ENCODE assay signal across 32 mouse cellular contexts in genomic region chr13:115856632-115857031, GRCm38 (mm10).
"Had no signal": no experiment of that assay in that cellular context is flagged by ENCODE, and none has a peak within 500 bp of the region (broad histone marks: within the 10 kb centered on the region; RNA-seq: fewer than 3 reads in every experiment).

No protein-coding gene starts in this region.

- H3K9me3 ChIP-seq: limb, embryonic 10.5 days; limb, embryonic 12.5 days; limb, embryonic 13.5 days; limb, embryonic 15.5 days; liver, embryonic 12.5 days; liver, embryonic 13.5 days; liver, embryonic 15.5 days; lung, embryonic 15.5 days; midbrain, embryonic 10.5 days; midbrain, embryonic 12.5 days; midbrain, embryonic 13.5 days; midbrain, embryonic 15.5 days; neural tube, embryonic 12.5 days had no signal

- ATAC-seq: liver, embryonic 12.5 days; liver, postnatal 0 days; lung, postnatal 0 days; midbrain, embryonic 13.5 days; midbrain, embryonic 15.5 days; midbrain, embryonic 16.5 days had no signal

- H3K27ac ChIP-seq: limb, embryonic 10.5 days; limb, embryonic 12.5 days; limb, embryonic 13.5 days; limb, embryonic 15.5 days; liver, embryonic 12.5 days; liver, embryonic 13.5 days; liver, embryonic 14.5 days; liver, embryonic 15.5 days; lung, embryonic 15.5 days; macrophage; midbrain, embryonic 10.5 days; midbrain, embryonic 12.5 days; midbrain, embryonic 13.5 days; midbrain, embryonic 15.5 days; neural tube, embryonic 12.5 days had no signal

- H3K27me3 ChIP-seq: limb, embryonic 12.5 days; limb, embryonic 13.5 days; limb, embryonic 15.5 days; liver, embryonic 12.5 days; liver, embryonic 13.5 days; liver, embryonic 15.5 days; lung, embryonic 15.5 days; megakaryocyte, embryonic 14.5 days; midbrain, embryonic 12.5 days; midbrain, embryonic 13.5 days; midbrain, embryonic 15.5 days; neural tube, embryonic 12.5 days had no signal

- H3K9ac ChIP-seq: limb, embryonic 12.5 days; limb, embryonic 13.5 days; limb, embryonic 15.5 days; liver, embryonic 12.5 days; liver, embryonic 13.5 days; liver, embryonic 14.5 days; liver, embryonic 15.5 days; liver, postnatal 0 days; lung, embryonic 14.5 days; lung, embryonic 15.5 days; midbrain, embryonic 12.5 days; midbrain, embryonic 13.5 days; midbrain, embryonic 15.5 days; neural tube, embryonic 12.5 days had no signal

- H3K36me3 ChIP-seq: limb, embryonic 10.5 days; limb, embryonic 12.5 days; limb, embryonic 13.5 days; limb, embryonic 15.5 days; liver, embryonic 12.5 days; liver, embryonic 13.5 days; liver, embryonic 15.5 days; lung, embryonic 15.5 days; midbrain, embryonic 10.5 days; midbrain, embryonic 12.5 days; midbrain, embryonic 13.5 days; midbrain, embryonic 15.5 days; neural tube, embryonic 12.5 days had no signal

- DNase-seq: left cerebral cortex, postnatal 4 days; liver; liver, embryonic 13.5 days; liver, postnatal 0 days; lung, adult 18-20 months; lung, adult 2 months; lung, embryonic 14.5 days; lung, postnatal 10 days; lung, postnatal 14 days; lung, postnatal 36 days; lung, postnatal 4 days; midbrain, embryonic 14.5 days had no signal

- H3K4me3 ChIP-seq: limb, embryonic 10.5 days; limb, embryonic 12.5 days; limb, embryonic 13.5 days; limb, embryonic 15.5 days; liver, embryonic 12.5 days; liver, embryonic 13.5 days; liver, embryonic 15.5 days; lung, embryonic 15.5 days; megakaryocyte, embryonic 14.5 days; midbrain, embryonic 10.5 days; midbrain, embryonic 12.5 days; midbrain, embryonic 13.5 days; midbrain, embryonic 15.5 days; myocyte; neural tube, embryonic 12.5 days had no signal

- H3K4me2 ChIP-seq: limb, embryonic 12.5 days; limb, embryonic 13.5 days; limb, embryonic 15.5 days; liver, embryonic 11.5 days; liver, embryonic 12.5 days; liver, embryonic 13.5 days; liver, embryonic 15.5 days; lung, embryonic 14.5 days; lung, embryonic 15.5 days; midbrain, embryonic 11.5 days; midbrain, embryonic 12.5 days; midbrain, embryonic 13.5 days; midbrain, embryonic 15.5 days; neural tube, embryonic 12.5 days had no signal

- H3K4me1 ChIP-seq: limb, embryonic 10.5 days; limb, embryonic 12.5 days; limb, embryonic 13.5 days; limb, embryonic 15.5 days; liver, embryonic 12.5 days; liver, embryonic 13.5 days; liver, embryonic 15.5 days; lung, embryonic 15.5 days; megakaryocyte, embryonic 14.5 days; midbrain, embryonic 10.5 days; midbrain, embryonic 12.5 days; midbrain, embryonic 13.5 days; midbrain, embryonic 15.5 days; neural tube, embryonic 12.5 days had no signal
